Mouse (Mus musculus): ENCODE data around the gene Bbs5. TPM values are rescaled to one million over a fixed set of nuclear protein-coding genes. Genes with fewer than 3 reads are reported as not detected.
"Not testable (repeated sequence)": the region's sequence is repeated elsewhere in the genome, so short reads cannot be mapped to it uniquely, and the experiment has no call there.

Gene Bbs5
- polyA plus RNA-seq, 1 experiment, result 7.6 TPM

DNA sequence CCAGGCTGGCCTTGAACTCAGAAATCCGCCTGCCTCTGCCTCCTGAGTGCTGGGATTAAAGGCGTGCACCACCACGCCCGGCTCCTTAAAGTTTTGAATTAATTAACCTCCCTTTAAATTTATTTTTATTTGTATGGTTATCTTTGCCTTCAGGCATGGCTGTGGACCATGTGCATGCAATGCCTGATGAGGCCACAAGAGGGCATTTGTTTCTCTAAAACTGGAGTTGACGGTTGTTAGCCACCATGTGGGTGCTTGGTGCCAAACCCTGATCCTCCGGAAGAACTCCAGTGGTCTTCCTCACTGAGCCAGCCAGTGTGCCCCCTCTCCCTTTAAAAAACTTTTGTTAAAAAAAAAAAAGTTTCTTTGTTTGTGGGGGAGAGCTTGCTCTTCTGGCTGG lies 11.2 kb upstream of the Bbs5 start:
- peak overlapping the region; percentile 71 for H3K4me2 ChIP-seq (ENCODE audit: low read depth)
- H3K4me3 ChIP-seq, result no peak overlapping the region
- H3K79me2 ChIP-seq (ENCODE audit: control insufficient read depth, insufficient read depth), result no peaks in the 10 kb centered on the region
- H3K36me3 ChIP-seq (ENCODE audit: control insufficient read depth, insufficient read depth), result no peaks in the 10 kb centered on the region
- H3ac ChIP-seq (ENCODE audit: control insufficient read depth, insufficient read length), result no peak overlapping the region
- TF ChIP-seq MYOD1 (IDR thresholded peaks at IDR 0.05; ENCODE audit: control insufficient read depth in 1 of 3, insufficient read length in 2 of 3, low read depth in 2 of 3) (no peak), USF1 (IDR thresholded peaks at IDR 0.05; ENCODE audit: low read depth) (no peak), REST (IDR thresholded peaks at IDR 0.05; ENCODE audit: insufficient read depth, insufficient read length) (no peak), POLR2A (IDR thresholded peaks at IDR 0.05; ENCODE audit: insufficient read length, low read depth) (no peak), MAX (IDR thresholded peaks at IDR 0.05; ENCODE audit: low read depth) (no peak), MYOG (IDR thresholded peaks at IDR 0.05; ENCODE audit: control insufficient read depth in 1 of 3, insufficient read depth in 1 of 3, insufficient read length in 2 of 3, low read depth in 2 of 3) (no peak), TCF12 (IDR thresholded peaks at IDR 0.05; ENCODE audit: insufficient read depth, poor library complexity, severe bottlenecking) (no peak), TCF3 (IDR thresholded peaks at IDR 0.05; ENCODE audit: insufficient read length, low read depth) (no peak)
- H3K27me3 ChIP-seq (ENCODE audit: control insufficient read depth, insufficient read depth, insufficient read length), result no peaks in the 10 kb centered on the region

DNA sequence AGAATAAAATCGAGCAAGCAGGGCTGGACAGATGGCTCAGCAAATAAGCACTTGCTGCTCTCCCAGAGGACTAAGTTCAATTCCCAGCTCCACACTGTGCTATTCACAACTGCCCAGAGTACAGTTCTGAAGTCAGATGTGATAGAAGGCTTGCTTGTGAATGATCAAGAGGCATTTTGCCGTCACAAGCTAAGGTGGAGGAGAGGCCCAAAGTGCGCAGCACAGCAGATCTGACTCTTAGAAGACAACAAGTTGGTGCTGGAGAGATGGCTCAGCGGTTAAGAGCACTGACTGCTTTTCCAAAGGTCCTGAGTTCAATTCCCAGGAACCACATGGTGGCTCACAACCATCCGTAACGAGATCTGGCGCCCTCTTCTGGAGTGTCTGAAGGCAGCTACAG lies 9.0 kb upstream of the Bbs5 start:
- not testable (repeated sequence) for H3K4me2 ChIP-seq (ENCODE audit: low read depth); H3K4me3 ChIP-seq; H3K79me2 ChIP-seq (ENCODE audit: control insufficient read depth, insufficient read depth); H3K27me3 ChIP-seq (ENCODE audit: control insufficient read depth, insufficient read depth, insufficient read length); H3ac ChIP-seq (ENCODE audit: control insufficient read depth, insufficient read length); H3K36me3 ChIP-seq (ENCODE audit: control insufficient read depth, insufficient read depth)

DNA sequence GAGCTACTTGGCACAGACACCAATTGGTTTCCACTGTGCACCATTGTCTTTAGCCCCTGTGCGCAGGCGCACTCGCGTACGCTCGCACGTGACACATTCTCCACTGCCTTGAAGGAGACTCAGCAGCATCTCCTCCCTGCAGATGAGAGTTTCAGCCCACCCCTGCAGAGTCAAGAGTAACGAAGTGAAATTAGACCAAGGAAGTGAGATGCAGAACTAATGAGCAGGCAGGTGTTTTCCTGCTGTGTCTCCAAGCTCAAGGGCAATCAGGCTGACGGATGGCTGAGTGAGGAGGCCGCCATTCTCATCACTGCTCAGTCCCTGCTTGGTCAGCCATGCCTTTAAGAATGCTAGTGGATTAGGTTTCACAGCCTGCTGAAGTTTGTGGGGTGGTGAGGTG lies 6.9 kb upstream of the Bbs5 start:
- no peaks in the 10 kb centered on the region for H3K36me3 ChIP-seq (ENCODE audit: control insufficient read depth, insufficient read depth)
- H3K4me3 ChIP-seq, result no peak overlapping the region
- H3K79me2 ChIP-seq (ENCODE audit: control insufficient read depth, insufficient read depth), result no peaks in the 10 kb centered on the region
- H3ac ChIP-seq (ENCODE audit: control insufficient read depth, insufficient read length), result no peak overlapping the region
- TF ChIP-seq USF1 (IDR thresholded peaks at IDR 0.05; ENCODE audit: low read depth) (no peak), TCF3 (IDR thresholded peaks at IDR 0.05; ENCODE audit: insufficient read length, low read depth) (no peak), REST (IDR thresholded peaks at IDR 0.05; ENCODE audit: insufficient read depth, insufficient read length) (no peak), E2F4 (IDR thresholded peaks at IDR 0.05; ENCODE audit: insufficient read depth) (no peak), POLR2A (IDR thresholded peaks at IDR 0.05; ENCODE audit: insufficient read length, low read depth) (no peak), CEBPB (IDR thresholded peaks at IDR 0.05; ENCODE audit: insufficient read depth, poor library complexity, severe bottlenecking) (no peak), MYOD1 (IDR thresholded peaks at IDR 0.05; ENCODE audit: control insufficient read depth in 1 of 3, insufficient read length in 2 of 3, low read depth in 2 of 3) (no peak), TCF12 (IDR thresholded peaks at IDR 0.05; ENCODE audit: insufficient read depth, poor library complexity, severe bottlenecking) (no peak), MYOG (IDR thresholded peaks at IDR 0.05; ENCODE audit: control insufficient read depth in 1 of 3, insufficient read depth in 1 of 3, insufficient read length in 2 of 3, low read depth in 2 of 3) (no peak), MAX (IDR thresholded peaks at IDR 0.05; ENCODE audit: low read depth) (no peak), SRF (IDR thresholded peaks at IDR 0.05; ENCODE audit: control insufficient read depth, insufficient read length, low read depth) (no peak)
- no peak overlapping the region for H3K4me2 ChIP-seq (ENCODE audit: low read depth)
- H3K27me3 ChIP-seq (ENCODE audit: control insufficient read depth, insufficient read depth, insufficient read length), result no peaks in the 10 kb centered on the region

DNA sequence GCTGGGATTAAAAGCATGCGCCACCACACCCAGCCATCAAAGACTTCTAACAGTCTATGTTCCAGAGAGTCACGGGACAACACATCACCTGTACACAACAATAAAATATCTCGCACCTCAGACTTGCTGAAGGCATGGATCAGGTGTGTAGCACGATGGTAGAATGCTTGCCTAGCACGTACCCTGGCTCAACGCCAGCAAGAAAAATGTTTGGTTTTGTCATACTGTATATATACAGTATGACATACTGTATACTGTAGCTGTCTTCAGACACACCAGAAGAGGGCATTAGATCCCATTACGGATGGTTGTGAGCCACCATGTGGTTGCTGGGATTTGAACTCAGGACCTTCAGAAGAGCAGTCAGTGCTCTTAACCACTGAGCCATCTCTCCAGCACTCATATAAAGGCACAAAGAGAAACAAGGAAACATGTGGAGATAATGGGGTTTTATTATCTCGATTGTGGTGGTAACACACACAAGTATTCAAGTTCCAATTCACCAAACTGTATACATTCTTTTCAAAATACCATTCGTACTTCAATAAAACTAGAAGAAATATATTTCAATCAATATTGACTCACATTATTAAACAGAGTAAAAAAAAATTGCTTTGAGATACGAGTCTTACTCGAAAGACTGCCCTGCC lies 1.9 kb upstream of the Bbs5 start:
- H3K4me3 ChIP-seq, result no peak overlapping the region
- no peaks in the 10 kb centered on the region for H3K79me2 ChIP-seq (ENCODE audit: control insufficient read depth, insufficient read depth)
- no peaks in the 10 kb centered on the region for H3K27me3 ChIP-seq (ENCODE audit: control insufficient read depth, insufficient read depth, insufficient read length)
- H3K4me2 ChIP-seq (ENCODE audit: low read depth), result no peak overlapping the region
- TF ChIP-seq POLR2A (IDR thresholded peaks at IDR 0.05; ENCODE audit: insufficient read length, low read depth) (no peak), CEBPB (IDR thresholded peaks at IDR 0.05; ENCODE audit: insufficient read depth, poor library complexity, severe bottlenecking) (no peak), USF1 (IDR thresholded peaks at IDR 0.05; ENCODE audit: low read depth) (no peak), MYOD1 (IDR thresholded peaks at IDR 0.05; ENCODE audit: control insufficient read depth in 1 of 3, insufficient read length in 2 of 3, low read depth in 2 of 3) (no peak), REST (IDR thresholded peaks at IDR 0.05; ENCODE audit: insufficient read depth, insufficient read length) (no peak), TCF12 (IDR thresholded peaks at IDR 0.05; ENCODE audit: insufficient read depth, poor library complexity, severe bottlenecking) (no peak), POLR2AphosphoS2 (IDR thresholded peaks at IDR 0.05; ENCODE audit: insufficient read length, low read depth) (no peak), MAX (IDR thresholded peaks at IDR 0.05; ENCODE audit: low read depth) (no peak), TCF3 (IDR thresholded peaks at IDR 0.05; ENCODE audit: insufficient read length, low read depth) (no peak), MYOG (IDR thresholded peaks at IDR 0.05; ENCODE audit: control insufficient read depth in 1 of 3, insufficient read depth in 1 of 3, insufficient read length in 2 of 3, low read depth in 2 of 3) (no peak)
- H3ac ChIP-seq (ENCODE audit: control insufficient read depth, insufficient read length), result no peak overlapping the region
- H3K36me3 ChIP-seq (ENCODE audit: control insufficient read depth, insufficient read depth), result no peaks in the 10 kb centered on the region

DNA sequence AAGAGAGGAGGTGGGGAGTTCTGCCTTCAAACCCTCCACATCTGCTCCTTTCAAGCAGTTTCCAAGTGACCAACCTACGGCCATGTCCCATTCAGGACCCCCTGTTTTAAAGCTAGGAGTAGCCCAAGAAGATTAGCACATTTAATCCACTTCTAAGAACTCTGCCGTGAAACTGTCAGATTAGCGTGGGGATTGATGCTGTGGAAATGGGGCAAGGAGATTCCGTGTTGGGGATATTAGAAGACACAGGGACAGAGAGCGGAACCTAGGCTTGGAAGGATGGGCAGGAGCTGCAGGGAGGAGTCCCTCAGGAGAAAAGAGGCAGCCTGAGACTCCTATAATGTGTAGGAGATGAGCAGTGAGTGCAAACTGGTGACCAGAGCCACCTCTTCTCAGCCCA lies 2.7 kb downstream of the Bbs5 start:
- Histone ChIP-seq H3K36me3 (ENCODE audit: control insufficient read depth, insufficient read depth) (no peaks in the 10 kb centered on the region), H3K27me3 (ENCODE audit: control insufficient read depth, insufficient read depth, insufficient read length) (no peaks in the 10 kb centered on the region), H3K4me2 (ENCODE audit: low read depth) (no peak overlapping the region), H3ac (ENCODE audit: control insufficient read depth, insufficient read length) (no peak overlapping the region), H3K4me3 (no peak overlapping the region), H3K79me2 (ENCODE audit: control insufficient read depth, insufficient read depth) (no peaks in the 10 kb centered on the region)
- no peak for TF ChIP-seq MYOG (IDR thresholded peaks at IDR 0.05; ENCODE audit: control insufficient read depth in 1 of 3, insufficient read depth in 1 of 3, insufficient read length in 2 of 3, low read depth in 2 of 3)
- no peak for TF ChIP-seq E2F4 (IDR thresholded peaks at IDR 0.05; ENCODE audit: insufficient read depth)
